Mouse (Mus musculus): ENCODE measurements around the gene Tnfrsf13b.
A peak's percentile ranks its signal among the peaks of the same experiment; 100 is the strongest.

- TF ChIP-seq CTCF (IDR thresholded peaks at IDR 0.05; ENCODE audit: low read depth) = peak; percentile 65
- no peak for TF ChIP-seq EP300 (optimal IDR thresholded peaks at IDR 0.05)
Observed at GRCm38 (mm10) chr11:61146645-61147299, 20.2 kb downstream of the Tnfrsf13b start.

Data from stomach, postnatal 0 days (tissue).